Mouse (Mus musculus): ENCODE results near the gene Kdelr1. TPM values are rescaled to one million over a fixed set of nuclear protein-coding genes. Genes with fewer than 3 reads are reported as not detected.

Kdelr1 gene
- 10 to 100 TPM; 68.0 to 73.7 (median 70.1) TPM for total RNA-seq (2022)

DNA sequence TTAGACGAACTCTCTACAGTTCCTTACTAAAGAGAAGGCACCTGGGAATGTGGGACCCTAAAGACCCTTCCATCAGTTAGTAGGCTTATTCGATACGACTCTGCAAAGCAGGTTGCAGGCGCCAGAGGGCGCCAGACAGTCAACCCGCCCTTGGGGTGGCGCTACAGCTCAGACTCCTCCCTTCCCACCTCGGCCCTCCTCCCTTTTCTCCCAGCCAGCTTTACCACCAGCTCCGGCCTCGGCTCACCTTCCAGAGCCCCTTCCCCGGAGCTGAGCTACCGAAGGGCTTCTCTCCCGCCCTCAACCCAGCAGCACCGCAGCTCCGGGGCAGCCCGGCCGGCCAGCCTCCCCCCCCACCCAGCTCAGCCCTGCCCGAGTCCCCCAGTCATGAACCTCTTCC, at the start of gene Kdelr1:
Gene Kdelr1, plus strand, starts transcription at position 149 of the 400 bp plus-strand sequence.
- DNase-seq (ENCODE audit: low spot score in 2 of 2), result peak; percentile 73 to 82

DNA sequence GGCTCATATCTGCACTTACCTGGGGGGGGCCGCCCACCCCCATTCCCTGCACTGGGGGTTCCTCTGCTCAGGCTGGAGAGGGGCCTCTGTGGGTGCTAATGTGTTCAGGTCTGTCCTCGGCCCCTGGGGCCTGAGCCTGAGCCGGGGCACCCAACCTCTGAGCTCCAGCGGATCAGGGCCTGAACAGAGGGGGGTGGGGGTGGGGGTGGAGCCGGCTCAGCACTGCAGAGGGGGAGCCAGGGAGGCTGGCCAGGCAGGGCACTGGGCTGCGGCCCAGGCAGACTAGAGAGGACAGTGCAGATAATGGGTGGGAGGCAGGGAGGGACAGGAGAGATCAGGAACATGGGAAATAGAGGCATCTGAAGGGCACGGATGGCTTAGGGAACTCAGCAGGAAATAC, 48.0 kb upstream of the Kdelr1 start, which contains the start of gene Kcnj14:
Gene Kcnj14, minus strand, starts transcription at position 185 of the 400 bp plus-strand sequence.
- no peak for DNase-seq (ENCODE audit: low spot score in 2 of 2)

DNA sequence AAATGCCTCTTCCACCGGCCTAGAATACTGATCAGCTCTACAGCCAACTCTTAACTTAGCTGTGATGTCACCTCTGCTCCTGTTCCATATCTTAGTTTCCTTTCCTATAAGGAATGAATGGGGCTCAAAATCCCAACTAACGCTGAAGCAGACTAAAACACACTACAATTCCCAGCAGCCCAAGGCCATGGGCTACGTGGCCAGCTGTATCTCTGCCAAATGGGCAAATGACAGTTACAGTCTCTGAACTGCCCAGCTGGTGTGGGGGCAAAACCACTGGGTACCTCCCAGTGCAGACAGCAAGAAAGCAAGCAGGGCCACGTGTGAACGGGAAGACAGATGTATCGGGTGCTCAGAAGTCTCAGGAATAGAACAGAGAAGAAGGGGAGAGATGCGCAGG, 45.9 kb upstream of the Kdelr1 start:
- DNase-seq (ENCODE audit: low spot score in 2 of 2), result no peak

DNA sequence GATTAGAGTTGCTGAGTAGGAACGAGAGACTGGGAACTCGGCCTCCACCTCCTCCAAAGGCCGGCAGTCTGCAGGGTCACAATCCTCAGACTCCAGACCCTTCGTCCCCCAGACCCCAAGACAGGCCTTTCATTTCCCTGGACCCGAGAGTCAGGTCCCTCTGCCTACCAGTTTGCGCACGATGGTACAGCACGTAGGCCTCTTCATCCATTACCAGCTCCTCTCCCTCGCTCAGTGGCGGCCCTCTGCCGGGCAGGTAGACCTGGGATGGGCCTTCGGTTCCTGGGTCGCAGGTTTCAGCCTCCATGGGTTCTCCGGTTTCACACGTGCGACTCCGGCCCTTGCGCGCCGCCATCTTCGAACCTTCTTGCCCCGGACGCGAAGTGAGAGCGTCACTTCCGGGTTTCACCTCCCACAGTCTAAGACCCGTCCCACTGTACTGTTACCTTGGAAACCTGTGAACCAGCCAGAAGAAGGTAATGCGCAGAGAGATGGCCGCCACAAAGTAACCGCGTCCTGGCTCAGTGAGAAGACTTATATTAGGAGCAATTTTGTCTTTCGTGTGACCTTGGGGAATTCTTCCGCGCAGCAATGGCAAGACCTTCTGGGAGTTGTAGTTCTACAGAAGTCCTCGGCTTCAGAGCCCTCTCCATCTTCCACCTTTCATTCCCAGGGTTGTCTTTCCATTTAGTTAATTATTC, 42.0 kb upstream of the Kdelr1 start, which contains the start of gene Grwd1:
Gene Grwd1, minus strand, starts transcription at position 518 of the 701 bp plus-strand sequence.
- DNase-seq (ENCODE audit: low spot score in 2 of 2), result peak; percentile 71 to 72

DNA sequence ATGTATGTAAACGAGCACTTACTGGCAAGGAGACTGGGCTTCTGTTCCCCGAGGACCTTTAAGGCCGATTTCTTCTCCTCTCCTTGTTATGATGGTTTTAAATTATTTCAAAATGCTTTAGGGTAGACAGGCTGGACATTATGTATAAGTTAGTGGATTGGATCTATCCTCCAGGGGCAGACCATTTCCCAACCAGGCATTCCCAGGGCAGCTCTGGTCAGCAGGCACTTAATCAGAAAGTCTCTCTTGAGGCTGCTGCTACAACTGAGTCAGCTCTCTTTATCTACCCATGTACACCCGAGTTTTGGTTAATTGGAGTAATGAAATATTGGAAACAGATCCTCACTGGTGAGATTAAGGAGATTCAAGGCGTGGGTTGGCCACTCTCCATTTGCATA, 41.4 kb upstream of the Kdelr1 start:
- no peak for DNase-seq (ENCODE audit: low spot score in 2 of 2)

DNA sequence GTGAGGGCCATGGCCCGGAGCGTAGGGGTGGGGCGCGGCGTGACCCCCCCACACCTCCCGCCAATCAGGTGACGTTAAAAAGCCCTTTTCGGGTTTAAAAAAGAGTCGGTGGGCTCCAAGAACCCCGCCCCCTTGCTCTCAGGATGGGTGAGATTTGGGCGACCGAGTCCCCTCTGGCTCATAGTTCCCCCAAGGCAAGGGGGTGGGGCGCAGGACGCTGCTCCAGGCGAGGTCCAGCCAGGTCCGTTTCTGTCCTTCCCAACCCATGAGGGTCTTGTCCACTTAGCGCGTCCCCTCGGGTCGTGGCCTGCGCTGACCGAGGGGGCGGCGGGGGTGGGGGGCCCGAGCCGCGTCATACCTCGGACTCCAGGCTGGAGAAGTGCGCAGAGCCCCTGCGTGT, 40.1 kb upstream of the Kdelr1 start:
- no peak for DNase-seq (ENCODE audit: low spot score in 2 of 2)

DNA sequence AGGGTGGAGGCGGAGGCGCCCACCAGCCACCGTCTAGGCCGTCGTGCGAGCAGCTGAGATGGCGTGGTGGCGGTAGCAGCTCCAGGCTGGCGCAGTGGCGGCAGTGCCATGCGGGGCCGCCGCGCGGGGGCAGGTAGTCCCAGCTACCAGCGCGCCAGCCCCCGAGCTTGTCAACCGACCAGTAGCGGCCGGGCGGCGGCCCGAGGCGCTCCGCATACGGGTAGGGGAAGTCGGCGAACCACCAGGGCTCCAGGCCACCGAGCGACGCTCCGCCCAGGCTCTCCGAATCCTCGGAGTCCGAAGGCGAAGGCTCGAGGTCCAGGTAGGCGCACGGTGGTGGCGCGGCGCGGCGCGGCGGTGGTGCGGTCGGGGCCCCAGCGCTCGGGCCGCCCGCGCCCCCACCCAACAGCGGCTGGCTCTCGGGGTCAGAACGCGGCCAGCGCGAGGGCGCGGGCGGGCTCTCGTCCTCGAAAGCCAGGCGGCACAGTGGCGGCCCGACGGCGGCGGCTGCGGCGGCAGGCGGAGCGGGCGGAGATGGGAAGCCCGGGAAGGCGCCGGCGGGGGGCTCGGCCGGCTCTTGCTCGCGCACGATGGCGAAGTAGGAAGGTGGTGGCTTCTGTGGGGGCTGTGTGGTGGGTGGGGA, 39.3 kb upstream of the Kdelr1 start:
- no peak for DNase-seq (ENCODE audit: low spot score in 2 of 2)

DNA sequence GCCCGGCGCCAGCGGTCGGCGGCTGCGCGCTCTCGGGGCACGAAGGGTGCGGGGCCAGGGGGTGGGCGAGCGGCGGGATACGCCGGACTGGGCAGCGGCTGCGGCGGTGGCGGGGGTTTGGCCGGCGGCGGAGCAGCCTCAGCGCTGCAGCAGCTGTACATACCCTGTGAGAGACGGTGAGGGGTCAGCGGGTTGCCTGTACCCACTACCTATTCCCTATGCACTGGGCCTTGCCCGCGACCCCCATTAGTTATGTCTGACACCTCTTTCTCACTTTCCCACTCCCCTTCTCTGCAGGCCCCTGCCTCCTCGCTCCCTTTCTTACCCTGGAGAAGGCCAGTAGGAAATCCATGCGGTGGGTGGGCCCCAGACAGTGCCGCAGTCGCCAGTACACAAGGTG, 38.6 kb upstream of the Kdelr1 start:
- DNase-seq (ENCODE audit: low spot score in 2 of 2), result no peak

DNA sequence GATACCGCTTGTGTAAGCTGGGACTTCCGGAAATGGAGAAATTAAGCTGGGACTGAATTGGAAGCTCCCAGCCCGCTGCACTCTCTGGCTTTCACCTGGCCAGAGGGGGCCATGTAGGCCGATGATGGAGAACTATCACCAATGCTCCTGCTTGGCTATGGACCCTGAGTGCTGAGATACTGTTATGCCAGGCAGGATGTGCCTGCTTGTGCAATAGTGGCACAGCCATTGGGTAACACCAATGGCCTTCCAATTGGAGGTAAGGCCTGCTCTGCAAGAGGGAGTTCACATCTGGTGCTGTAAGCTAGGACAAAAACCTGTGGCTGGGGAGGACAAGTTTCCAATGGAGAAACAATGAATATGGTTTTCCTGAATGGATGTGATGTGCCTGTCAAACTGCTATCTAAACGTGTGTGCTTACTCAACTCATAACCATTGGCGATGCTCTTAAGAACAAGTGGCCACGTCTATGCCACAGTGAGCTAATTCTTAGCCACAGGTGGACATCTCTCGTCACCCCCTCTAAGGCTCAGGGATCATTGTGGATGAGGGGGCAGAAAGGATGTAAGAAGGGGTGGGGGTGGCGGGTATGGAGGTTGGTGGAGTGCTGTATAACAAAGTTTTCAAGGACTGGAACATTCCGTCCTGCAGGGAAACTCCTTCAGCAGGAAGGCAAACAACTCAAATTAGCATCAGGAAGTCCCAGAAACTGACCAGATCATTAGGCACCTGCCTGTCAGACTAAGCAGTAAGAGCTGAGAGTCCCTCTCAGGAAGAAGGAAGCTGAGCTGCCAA, 29.4 kb upstream of the Kdelr1 start:
- DNase-seq (ENCODE audit: low spot score in 2 of 2), result no peak

DNA sequence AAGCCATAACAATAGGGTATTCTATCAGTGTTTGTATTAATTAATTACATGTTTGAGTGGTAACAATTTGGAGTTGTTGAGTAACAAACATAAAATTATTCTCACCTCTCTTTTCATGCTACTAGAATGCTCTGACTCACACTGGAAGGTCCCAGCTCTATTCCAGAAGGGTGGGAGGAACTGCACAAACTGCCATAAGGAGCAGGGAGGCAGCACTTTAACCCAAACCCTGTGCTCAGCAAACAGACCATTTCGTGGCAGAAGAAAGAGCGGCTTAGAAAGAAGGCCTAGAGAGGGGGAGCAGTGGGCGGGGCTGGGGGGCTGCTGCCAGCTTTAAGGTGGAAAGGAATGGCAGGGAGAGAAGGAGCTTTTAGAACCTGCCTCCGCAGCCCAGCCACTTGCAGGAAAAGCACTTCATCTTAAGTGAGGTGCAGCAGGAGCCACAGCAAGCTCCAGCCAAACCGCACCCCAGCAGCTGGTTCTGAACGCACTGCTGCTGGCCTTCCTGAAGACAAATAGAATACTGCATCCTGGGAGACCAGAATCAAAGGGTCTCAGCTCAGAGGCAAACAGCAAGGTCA, 24.0 kb upstream of the Kdelr1 start:
- DNase-seq (ENCODE audit: low spot score in 2 of 2), result no peak

DNA sequence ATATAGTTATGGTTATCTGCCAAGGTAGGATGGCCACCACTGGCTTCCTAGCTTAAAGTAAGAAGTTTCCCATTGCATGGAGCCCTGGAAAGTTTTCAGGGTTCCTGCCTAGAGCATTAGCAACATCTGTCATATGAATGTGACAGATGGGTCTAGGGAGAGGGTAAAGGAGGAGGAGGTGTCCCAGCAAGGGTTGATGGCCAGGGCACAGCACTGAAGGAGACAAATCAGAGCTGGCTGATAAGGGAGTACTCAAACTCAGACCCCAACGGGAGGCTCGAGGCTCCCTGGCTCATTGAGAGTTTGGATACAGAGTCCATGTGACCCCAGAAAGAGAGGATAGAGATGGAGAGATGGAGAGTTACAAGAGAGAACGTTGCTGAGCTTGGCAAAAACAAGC, 21.9 kb upstream of the Kdelr1 start:
- no peak for DNase-seq (ENCODE audit: low spot score in 2 of 2)

DNA sequence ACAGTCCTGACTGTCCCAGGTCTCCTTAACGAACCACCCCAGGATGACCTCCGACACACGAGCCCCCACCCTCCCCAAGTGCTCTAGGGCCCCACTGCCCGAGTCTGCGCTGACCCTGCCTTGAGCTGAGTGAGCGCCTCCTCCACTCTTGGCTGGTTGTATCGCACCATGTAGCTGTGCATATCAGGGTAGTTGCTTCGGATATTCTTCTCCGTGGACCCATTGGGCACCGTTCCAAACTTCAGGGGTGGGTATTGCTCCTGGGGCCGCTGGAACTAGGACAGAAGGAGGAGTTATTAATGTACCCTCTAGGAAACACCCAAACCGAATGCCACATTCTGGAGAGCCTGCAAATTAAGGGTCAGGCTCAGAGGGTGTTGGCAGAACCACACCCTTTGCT, 19.5 kb upstream of the Kdelr1 start:
- DNase-seq (ENCODE audit: low spot score in 2 of 2), result no peak

DNA sequence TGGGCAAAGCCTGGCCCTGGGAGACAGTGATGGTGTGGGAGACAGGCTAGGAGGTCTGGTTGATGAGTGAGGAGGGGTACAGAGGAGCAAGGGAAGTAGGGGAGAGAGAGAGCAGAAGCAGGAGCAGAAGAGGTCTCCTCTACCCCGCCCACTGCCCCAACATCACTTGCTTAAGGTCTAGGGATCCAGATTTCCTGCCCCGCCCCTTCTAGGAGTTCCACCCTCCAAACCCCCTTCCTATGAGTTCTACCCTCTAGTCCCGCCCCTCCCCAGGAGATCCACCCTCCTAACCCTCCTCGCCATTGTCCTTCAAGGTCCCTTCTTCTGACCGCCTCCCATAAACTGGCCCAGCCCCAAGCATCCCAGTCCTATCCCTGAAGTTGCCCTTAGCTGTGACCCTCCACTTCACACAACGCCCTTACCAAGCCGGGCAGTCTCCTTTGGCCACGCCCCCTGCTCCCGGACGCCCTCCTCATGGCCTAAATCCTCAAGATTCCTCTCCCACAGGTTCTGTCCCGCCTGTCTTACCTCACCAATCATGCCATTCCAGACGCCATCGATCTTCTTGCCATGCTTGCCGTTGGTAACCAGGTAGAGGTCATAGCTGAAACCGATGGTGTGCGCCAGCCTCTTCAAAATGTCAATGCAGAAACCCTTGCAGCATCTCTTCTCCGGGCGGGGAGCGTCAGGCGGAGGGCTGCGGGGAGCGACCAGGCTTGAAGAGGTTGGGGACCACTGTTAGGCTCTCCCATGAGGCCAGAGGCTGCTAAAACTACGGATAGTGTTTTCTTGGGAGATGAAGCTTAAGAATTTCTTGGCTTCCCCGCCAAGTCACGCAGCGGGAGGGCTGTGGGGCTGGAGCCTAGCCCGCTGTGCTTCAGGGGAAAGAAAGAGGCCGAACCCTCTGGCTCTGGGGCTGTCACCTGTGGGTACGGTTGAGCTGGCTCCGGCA, 15.3 kb upstream of the Kdelr1 start:
- no peak for DNase-seq (ENCODE audit: low spot score in 2 of 2)

DNA sequence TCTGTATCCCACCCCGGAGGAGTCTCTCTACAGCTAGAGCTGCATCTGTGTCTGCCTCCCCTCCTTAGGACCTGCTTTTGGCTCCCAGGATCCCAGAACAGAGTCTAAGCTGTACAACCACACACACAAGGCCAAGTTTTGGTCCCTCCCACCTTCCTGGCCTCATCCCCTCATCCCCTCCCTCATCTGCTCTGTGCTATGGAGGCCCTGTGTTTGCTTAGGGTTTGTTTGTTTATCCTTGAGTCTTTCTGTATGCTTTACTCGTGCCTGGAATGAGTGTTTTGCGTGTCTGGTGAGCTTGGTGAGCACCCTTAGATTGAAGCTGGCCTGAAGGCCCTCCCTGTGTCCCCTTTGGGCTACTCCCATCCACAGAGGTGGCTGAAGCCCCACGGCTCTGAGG, 13.6 kb upstream of the Kdelr1 start:
- no peak for DNase-seq (ENCODE audit: low spot score in 2 of 2)

DNA sequence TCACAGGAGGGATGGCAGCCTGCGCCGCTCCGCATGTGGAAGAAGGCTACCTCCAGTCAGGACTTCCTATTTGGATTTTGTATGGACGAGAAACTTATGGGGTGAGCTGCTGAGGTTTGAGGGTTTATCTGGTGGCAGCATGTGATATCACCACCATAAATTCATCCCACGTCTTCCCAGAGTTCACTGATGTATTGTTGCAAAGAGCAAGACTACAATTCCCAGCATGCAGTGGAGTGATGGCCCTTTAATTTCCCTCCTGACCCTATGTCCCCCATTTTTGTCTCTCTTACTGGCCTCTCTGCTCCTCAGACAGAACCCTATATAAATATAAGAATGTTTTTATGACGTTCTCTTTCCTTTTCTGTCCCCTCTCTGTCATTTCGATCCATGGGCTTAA, 9.8 kb upstream of the Kdelr1 start:
- no peak for DNase-seq (ENCODE audit: low spot score in 2 of 2)

DNA sequence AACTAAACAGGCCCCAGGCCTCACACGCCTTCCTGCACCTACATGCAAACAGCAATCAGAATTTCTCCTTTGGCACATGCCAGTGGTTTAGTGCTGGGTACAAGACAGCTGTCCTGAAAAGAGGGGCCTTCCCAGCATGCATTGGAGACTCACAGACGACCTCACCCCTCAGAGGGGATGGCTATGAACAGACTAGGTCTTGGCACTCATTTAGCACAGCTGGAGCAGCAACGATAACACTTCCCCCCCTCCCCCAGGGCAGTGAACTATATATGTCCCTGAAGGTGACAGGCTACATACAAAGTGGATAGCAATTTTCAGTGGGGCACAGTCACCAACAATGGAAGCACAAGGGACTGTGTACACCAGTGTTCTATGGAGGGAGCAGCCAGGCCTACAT, 8.1 kb upstream of the Kdelr1 start:
- DNase-seq (ENCODE audit: low spot score in 2 of 2), result no peak

DNA sequence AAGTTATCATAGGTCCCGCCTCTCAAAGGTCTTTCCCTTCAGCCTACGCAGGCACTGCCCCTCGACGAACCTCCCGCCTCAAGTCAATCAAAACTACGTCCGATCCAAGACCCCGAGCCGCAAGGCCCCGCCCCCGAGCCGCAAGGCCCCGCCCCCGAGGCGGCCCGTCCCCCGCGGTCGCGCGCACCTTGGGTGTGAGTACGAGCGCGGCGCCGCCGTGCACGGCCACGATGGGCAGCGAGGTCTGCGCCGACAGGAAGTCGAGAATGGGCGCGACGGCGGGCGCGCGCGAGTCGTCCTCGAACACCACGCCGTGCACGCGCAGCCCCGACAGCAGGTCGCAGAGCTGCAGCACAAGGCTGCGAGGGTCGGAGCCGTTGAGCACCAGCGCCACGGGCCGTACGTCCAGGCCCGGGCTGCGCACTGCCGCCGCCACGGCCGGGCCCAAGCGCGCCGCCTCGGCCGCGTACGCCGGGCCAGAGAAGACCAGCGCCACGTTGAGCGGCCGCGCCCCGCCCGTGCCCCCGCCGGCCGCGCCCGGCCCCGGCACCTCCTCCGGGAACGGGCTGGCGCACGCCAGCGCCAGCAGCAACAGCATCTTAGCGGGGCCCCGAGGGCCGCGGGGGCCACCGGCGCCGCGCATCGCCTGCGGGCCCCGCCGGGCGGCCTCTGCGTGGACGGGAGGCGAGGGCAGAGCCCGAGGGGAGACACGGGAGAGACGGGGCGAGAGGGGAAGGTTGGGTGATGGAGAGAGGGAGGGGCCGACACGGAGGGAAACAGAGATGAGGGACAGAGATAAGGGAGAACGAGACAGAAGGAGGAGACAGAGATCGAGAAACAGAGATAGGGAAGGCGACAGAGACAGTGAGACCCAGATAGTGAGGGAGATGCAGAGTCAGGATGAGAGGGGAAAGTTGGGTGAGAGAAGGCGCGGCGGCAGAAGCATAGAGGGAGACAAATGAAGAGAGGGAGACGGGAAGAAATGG, 6.4 kb upstream of the Kdelr1 start:
- DNase-seq (ENCODE audit: low spot score in 2 of 2), result peak; percentile 87 to 89

DNA sequence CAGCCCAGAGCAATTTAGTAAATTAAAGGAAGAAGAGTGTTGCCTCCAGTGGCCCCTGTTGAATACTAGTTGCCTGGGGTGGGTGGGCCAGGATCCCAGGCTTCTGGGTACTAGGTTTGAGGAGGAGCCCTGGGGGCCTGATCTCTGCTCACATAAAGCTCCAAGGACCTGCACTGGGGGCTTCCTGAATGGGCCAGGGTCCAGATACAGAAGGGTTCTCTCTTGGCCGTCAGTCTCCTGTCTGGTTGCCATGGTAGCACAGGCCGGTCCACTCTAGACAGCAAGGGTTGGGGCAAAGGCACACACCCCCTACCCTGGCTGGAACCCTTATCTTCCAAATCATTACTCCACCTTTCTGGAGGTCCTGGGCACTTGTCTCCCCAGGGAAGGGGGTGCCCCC, 4.7 kb upstream of the Kdelr1 start:
- DNase-seq (ENCODE audit: low spot score in 2 of 2), result no peak

DNA sequence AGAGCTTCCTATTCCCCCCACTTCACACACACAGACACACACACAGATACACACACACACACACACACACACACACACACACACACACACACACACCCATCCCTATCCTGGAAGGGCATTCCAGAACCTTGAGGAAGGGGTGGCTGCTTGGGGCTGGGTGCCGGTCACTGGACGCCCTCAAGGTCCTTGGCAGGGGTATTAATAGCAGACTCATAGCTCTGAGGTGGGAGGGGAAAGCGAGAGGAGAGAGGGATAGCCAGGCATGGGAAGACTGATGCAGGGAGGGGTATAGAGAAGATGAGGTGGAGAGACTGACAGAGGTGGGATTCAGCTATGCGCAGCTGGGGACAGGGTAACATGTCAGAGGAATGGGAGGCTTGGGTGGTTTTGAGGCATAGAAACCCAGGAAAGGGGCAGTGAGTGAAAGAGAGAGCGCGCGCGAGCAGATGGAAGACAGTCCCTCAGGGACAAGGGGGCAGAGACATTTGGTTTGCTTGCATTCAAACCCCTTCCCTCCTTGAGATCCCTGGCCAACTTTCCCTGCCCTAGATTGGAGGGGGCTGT, 3.4 kb upstream of the Kdelr1 start:
- DNase-seq (ENCODE audit: low spot score in 2 of 2), result no peak

All from gastrocnemius, adult 8-10 months (tissue).